Mouse (Mus musculus): ENCODE results near the gene Zswim2.
"Not testable (repeated sequence)": the region's sequence is repeated elsewhere in the genome, so short reads cannot be mapped to it uniquely, and the experiment has no call there.

DNA sequence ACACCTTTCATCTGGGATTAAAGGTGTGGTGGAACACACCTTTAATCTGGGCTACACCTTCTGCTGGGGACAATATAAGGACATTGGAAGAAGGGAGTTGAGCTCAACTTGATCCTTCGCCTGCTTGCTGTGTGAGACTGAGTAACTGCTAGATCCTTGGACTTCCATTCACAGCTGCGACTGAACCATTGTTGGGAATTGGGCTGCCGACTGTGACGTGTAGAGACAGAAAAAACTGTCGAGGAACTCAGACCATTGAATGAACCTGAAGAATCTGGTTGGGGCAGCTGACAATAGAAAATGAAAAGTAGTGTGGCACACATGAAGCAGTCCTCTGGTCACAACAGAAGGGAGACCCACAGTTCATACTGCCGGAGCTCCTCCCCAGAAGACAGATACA is 43.4 kb upstream of the Zswim2 start, which contains the start of gene Gm13697:
- TF ChIP-seq CTCF (IDR thresholded peaks at IDR 0.05; ENCODE audit: control insufficient read depth, insufficient read depth, low read length); POLR2A (IDR thresholded peaks at IDR 0.05; ENCODE audit: borderline replicate concordance, control insufficient read depth, low read depth, low read length): not testable (repeated sequence)

Measured in bone marrow, adult 2 months (tissue).